Mouse (Mus musculus): Measurements from ENCODE around the gene Pitpnm1.

DNA sequence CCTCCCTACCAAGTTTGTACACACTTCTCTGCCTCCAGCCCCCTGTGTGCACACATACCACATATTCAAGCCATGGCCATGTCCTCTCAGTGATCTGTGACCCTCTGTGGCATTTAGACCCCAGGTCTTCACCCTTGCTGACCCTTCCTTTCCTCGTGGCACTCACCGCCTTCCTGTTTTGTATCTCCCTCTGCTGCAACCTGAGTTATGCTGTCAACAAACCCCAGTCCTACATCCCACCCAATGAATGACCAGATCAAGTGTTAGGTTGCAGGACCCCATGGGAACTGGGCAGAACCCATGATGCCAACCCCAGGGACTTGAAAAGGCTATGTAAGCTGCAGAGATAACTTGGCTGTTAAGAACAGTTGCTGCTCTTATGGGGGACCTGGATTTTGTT, 2.3 kb downstream of the Pitpnm1 start:
- TF ChIP-seq EP300 (IDR thresholded peaks at IDR 0.05) (no peak), CTCF (IDR thresholded peaks at IDR 0.05) (no peak)

Data from lung, postnatal 0 days (tissue).